Mouse (Mus musculus) mouse trophoblast stem cell (cell line): ENCODE measurements around the gene Ppp1r26.

Source experiments
- in situ Hi-C, 2 experiments: fragments of 300-500 bp; cut with MseI, MboI; formaldehyde crosslinking; loops; 2 replicates in 1 of 2; 3 replicates in 1 of 2; pipeline ENCODE4 v1.15.1; 2025

Ppp1r26 gene

GRCm38 (mm10) chr2:28446515-28447314, at the start of gene Ppp1r26:
Ppp1r26 (plus strand) TSS chr2:28446800.
- in situ Hi-C loops = no loop called here

- in situ Hi-C loops = no loop called here
Measured at GRCm38 (mm10) chr2:28396928-28397327, 49.7 kb upstream of the Ppp1r26 start.

GRCm38 (mm10) chr2:28397417-28398119, 49.0 kb upstream of the Ppp1r26 start:
- in situ Hi-C loops = no loop called here

GRCm38 (mm10) chr2:28401647-28402046, 45.0 kb upstream of the Ppp1r26 start:
- in situ Hi-C loops = no loop called here

- in situ Hi-C loops = no loop called here
Measured at GRCm38 (mm10) chr2:28402128-28402527, 44.5 kb upstream of the Ppp1r26 start.

GRCm38 (mm10) chr2:28407796-28408195, 38.8 kb upstream of the Ppp1r26 start:
- in situ Hi-C loops = no loop called here

GRCm38 (mm10) chr2:28409144-28409543, 37.5 kb upstream of the Ppp1r26 start:
- in situ Hi-C loops = no loop called here

GRCm38 (mm10) chr2:28409566-28409965, 37.0 kb upstream of the Ppp1r26 start:
- in situ Hi-C loops = no loop called here

GRCm38 (mm10) chr2:28412936-28413335, 33.7 kb upstream of the Ppp1r26 start:
- in situ Hi-C loops = loop anchor here in 1 of 2 experiments (10.0 kb wide), 1 partner anchor 108 kb away; no protein-coding TSS in a partner anchor

- in situ Hi-C loops = loop anchor here in 1 of 2 experiments (10.0 kb wide), 1 partner anchor 109 kb away; no protein-coding TSS in a partner anchor
Measured at GRCm38 (mm10) chr2:28414116-28414756, 32.4 kb upstream of the Ppp1r26 start.

GRCm38 (mm10) chr2:28414757-28415137, 31.9 kb upstream of the Ppp1r26 start:
- in situ Hi-C loops = loop anchor here in 1 of 2 experiments (5.0 to 10.0 kb wide), 2 partner anchors 110 to 212 kb away; no protein-coding TSS in a partner anchor

- in situ Hi-C loops = loop anchor here in 1 of 2 experiments (5.0 to 10.0 kb wide), 2 partner anchors 111 to 213 kb away; no protein-coding TSS in a partner anchor
Measured at GRCm38 (mm10) chr2:28415387-28416024, 31.1 kb upstream of the Ppp1r26 start.

- in situ Hi-C loops = loop anchor here in 1 of 2 experiments (5.0 to 10.0 kb wide), 2 partner anchors 112 to 214 kb away; no protein-coding TSS in a partner anchor
Measured at GRCm38 (mm10) chr2:28416511-28416910, 30.1 kb upstream of the Ppp1r26 start.

GRCm38 (mm10) chr2:28418034-28418433, 28.6 kb upstream of the Ppp1r26 start:
- in situ Hi-C loops = loop anchor here in 1 of 2 experiments (5.0 to 10.0 kb wide), 2 partner anchors 113 to 216 kb away; no protein-coding TSS in a partner anchor

- in situ Hi-C loops = loop anchor here (5.0 to 10.0 kb wide), 2 partner anchors 115 to 218 kb away; no protein-coding TSS in a partner anchor
Measured at GRCm38 (mm10) chr2:28419898-28420297, 26.7 kb upstream of the Ppp1r26 start.

- in situ Hi-C loops = loop anchor here in 1 of 2 experiments (5.0 kb wide), 1 partner anchor 221 kb away; no protein-coding TSS in a partner anchor
Measured at GRCm38 (mm10) chr2:28423167-28423566, 23.4 kb upstream of the Ppp1r26 start.

- in situ Hi-C loops = no loop called here
Measured at GRCm38 (mm10) chr2:28427226-28427625, 19.4 kb upstream of the Ppp1r26 start.

- in situ Hi-C loops = no loop called here
Measured at GRCm38 (mm10) chr2:28430846-28431245, 15.8 kb upstream of the Ppp1r26 start.

- in situ Hi-C loops = no loop called here
Measured at GRCm38 (mm10) chr2:28432811-28433210, 13.8 kb upstream of the Ppp1r26 start.

GRCm38 (mm10) chr2:28433512-28433911, 13.1 kb upstream of the Ppp1r26 start:
- in situ Hi-C loops = no loop called here

- in situ Hi-C loops = no loop called here
Measured at GRCm38 (mm10) chr2:28435401-28435800, 11.2 kb upstream of the Ppp1r26 start.
